Mouse (Mus musculus): Measurements from ENCODE around the gene Mxra8. TPM values are rescaled to one million over a fixed set of nuclear protein-coding genes. Genes with fewer than 3 reads are reported as not detected.

Gene Mxra8
- polyA plus RNA-seq, 1 experiment from 2014 or later: 39.9 TPM

DNA sequence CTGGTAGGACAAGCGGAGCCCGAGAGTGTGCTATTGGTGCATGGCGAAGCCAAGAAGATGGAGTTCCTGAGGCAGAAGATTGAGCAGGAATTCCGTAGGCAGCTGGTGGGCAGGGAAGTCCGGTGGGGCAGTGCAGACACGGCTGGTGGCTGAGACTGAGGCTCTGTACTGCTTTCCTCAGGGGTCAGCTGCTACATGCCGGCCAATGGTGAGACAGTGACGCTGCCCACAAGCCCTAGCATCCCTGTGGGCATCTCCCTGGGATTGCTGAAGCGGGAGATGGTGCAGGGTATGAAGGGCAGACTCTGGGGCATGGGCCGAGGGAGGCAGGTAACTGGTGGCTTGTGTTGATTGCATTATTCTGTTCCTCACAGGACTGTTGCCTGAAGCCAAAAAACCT, 48.2 kb downstream of the Mxra8 start:
- ATAC-seq: no peak
- 91% methylated on average over 10 of the region's 10 CpGs for WGBS
- peaks cover 48% of the 10 kb centered on the region for H3K36me3 ChIP-seq (ENCODE audit: control insufficient read depth, insufficient read depth)
- no peaks in the 10 kb centered on the region for H3K27me3 ChIP-seq (replicated peaks; ENCODE audit: control insufficient read depth, insufficient read depth, low read length)
- no peak overlapping the region for H3K4me2 ChIP-seq (replicated peaks; ENCODE audit: low read depth)
- no peak overlapping the region for H3K27ac ChIP-seq (ENCODE audit: low read depth, low read length)
- no peak overlapping the region for H3K9ac ChIP-seq (ENCODE audit: low read depth, low read length)
- H3K4me1 ChIP-seq (replicated peaks; ENCODE audit: control insufficient read depth, insufficient read depth, low read length): 0 out of 2 replicates have a peak, but pooled peaks cover 3% of the 10 kb centered on the region
- no peak for TF ChIP-seq CTCF (IDR thresholded peaks at IDR 0.05; ENCODE audit: low read depth)
- no peak overlapping the region for H3K4me3 ChIP-seq (ENCODE audit: low read depth, low read length)
- no peaks in the 10 kb centered on the region for H3K9me3 ChIP-seq (ENCODE audit: control insufficient read depth)

DNA sequence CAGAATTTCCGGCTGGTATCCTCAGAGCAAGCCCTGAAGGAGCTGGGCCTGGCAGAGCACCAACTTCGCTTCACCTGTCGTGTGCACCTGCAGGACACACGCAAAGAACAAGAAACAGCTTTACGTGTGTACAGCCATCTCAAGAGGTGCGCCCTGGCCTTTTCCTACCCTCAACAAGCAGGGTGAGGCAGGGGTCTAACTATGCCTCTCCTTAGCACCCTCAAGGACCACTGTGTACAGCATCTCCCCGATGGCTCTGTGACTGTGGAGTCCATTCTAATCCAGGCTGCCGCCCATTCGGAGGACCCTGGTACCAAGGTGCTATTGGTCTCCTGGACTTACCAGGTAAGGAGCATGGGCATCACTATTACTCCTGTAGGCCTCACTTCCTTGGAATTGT, 48.7 kb downstream of the Mxra8 start:
- H3K4me3 ChIP-seq (ENCODE audit: low read depth, low read length): no peak overlapping the region
- H3K9ac ChIP-seq (ENCODE audit: low read depth, low read length): no peak overlapping the region
- H3K27me3 ChIP-seq (replicated peaks; ENCODE audit: control insufficient read depth, insufficient read depth, low read length): no peaks in the 10 kb centered on the region
- no peak overlapping the region for H3K27ac ChIP-seq (ENCODE audit: low read depth, low read length)
- H3K4me1 ChIP-seq (replicated peaks; ENCODE audit: control insufficient read depth, insufficient read depth, low read length): 0 out of 2 replicates have a peak, but pooled peaks cover 3% of the 10 kb centered on the region
- TF ChIP-seq CTCF (IDR thresholded peaks at IDR 0.05; ENCODE audit: low read depth): no peak
- no peak for ATAC-seq
- H3K36me3 ChIP-seq (ENCODE audit: control insufficient read depth, insufficient read depth): peaks cover 48% of the 10 kb centered on the region
- WGBS: 95% methylated on average over 9 of the region's 9 CpGs
- no peaks in the 10 kb centered on the region for H3K9me3 ChIP-seq (ENCODE audit: control insufficient read depth)
- H3K4me2 ChIP-seq (replicated peaks; ENCODE audit: low read depth): no peak overlapping the region

DNA sequence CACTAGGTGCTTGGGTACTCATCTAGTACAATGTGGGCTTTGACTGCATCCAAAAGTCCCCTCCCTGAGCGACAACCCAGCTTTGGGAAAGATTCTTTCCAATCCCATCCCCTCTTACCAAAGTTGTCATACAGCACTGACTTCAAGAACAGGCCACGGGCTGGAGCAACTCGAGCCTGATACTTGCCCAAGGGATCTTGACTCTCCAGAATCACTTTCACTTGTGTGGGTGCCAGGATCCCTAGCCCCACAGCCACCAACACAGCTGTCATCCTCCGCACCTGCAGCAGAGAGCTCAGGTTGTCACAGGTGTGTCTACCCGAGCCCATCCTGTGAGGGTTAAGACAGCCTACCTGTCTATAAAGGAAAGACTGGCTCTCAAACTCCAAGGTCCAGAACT, 49.8 kb downstream of the Mxra8 start:
- H3K4me1 ChIP-seq (replicated peaks; ENCODE audit: control insufficient read depth, insufficient read depth, low read length): 0 out of 2 replicates have a peak, but pooled peaks cover 3% of the 10 kb centered on the region
- 83% methylated on average over 5 of the region's 5 CpGs for WGBS
- H3K4me2 ChIP-seq (replicated peaks; ENCODE audit: low read depth): no peak overlapping the region
- TF ChIP-seq CTCF (IDR thresholded peaks at IDR 0.05; ENCODE audit: low read depth): no peak
- H3K27ac ChIP-seq (ENCODE audit: low read depth, low read length): no peak overlapping the region
- H3K9ac ChIP-seq (ENCODE audit: low read depth, low read length): no peak overlapping the region
- no peak overlapping the region for H3K4me3 ChIP-seq (ENCODE audit: low read depth, low read length)
- H3K9me3 ChIP-seq (ENCODE audit: control insufficient read depth): no peaks in the 10 kb centered on the region
- peaks cover 48% of the 10 kb centered on the region for H3K36me3 ChIP-seq (ENCODE audit: control insufficient read depth, insufficient read depth)
- ATAC-seq: no peak
- H3K27me3 ChIP-seq (replicated peaks; ENCODE audit: control insufficient read depth, insufficient read depth, low read length): no peaks in the 10 kb centered on the region

DNA sequence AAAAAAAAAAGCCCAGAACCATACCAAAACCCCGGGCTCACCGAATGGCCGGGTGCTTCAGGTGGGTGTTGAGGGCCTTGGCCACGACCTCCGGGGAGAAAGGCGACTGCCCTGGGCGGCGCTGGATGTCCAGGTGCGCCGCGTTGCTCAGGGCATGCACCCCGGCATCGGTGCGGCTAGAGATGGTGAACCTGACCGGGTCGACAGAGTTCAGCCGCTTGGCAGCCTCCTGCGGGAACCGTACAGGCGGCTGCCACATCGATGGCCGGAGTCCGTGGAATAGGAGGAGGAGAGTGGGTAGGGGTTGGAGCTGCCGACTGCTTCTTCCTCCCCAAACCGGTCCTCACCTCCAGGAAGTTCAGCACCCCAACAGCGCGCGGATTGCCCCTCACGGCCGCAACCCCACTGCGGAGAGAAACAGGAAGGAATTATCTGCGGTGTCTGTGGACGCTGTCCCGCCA, 51.6 kb downstream of the Mxra8 start:
- Histone ChIP-seq H3K4me1 (replicated peaks; ENCODE audit: control insufficient read depth, insufficient read depth, low read length) (peaks cover 7% of the 10 kb centered on the region; the same call in 1 of the 2 replicates), H3K9ac (ENCODE audit: low read depth, low read length) (peak overlapping the region; percentile 76), H3K4me3 (ENCODE audit: low read depth, low read length) (peak overlapping the region; percentile 73), H3K4me2 (replicated peaks; ENCODE audit: low read depth) (peak overlapping the region; percentile 99), H3K9me3 (ENCODE audit: control insufficient read depth) (no peaks in the 10 kb centered on the region), H3K36me3 (ENCODE audit: control insufficient read depth, insufficient read depth) (peaks cover 38% of the 10 kb centered on the region), H3K27me3 (replicated peaks; ENCODE audit: control insufficient read depth, insufficient read depth, low read length) (no peaks in the 10 kb centered on the region), H3K27ac (ENCODE audit: low read depth, low read length) (no peak overlapping the region)
- ATAC-seq: no peak
- under 1% methylated on average over 34 of the region's 34 CpGs for WGBS
- TF ChIP-seq CTCF (IDR thresholded peaks at IDR 0.05; ENCODE audit: low read depth): no peak

DNA sequence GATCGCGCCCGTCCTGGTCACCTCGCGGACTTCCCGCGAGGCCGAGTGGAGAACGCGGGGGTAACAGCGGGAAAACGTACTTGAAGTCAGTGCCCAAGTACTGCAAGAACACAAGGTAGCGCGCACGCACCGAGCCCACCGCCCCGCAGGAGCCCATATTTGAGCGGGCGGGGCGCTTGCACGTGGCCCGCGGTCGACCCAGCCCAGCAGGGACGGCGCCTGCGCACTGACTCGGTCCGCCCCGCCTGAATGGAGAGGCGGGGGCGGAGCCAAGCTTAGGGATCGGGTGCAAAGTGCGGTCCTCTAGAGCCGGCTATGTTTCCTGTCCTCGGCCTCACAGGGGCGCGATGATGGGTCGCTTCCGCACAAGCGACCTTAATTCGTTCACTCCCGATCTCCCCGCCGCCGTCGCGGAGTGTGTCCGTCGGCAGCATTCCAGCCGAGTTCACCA, 52.1 kb downstream of the Mxra8 start, which contains the start of the genes Pusl1 and Acap3:
Gene Pusl1 (minus strand): TSS at position 231 of the 451 bp plus-strand sequence.
Gene Acap3 (plus strand): TSS at position 272 of the 451 bp plus-strand sequence.
- Histone ChIP-seq H3K27me3 (replicated peaks; ENCODE audit: control insufficient read depth, insufficient read depth, low read length) (no peaks in the 10 kb centered on the region), H3K9ac (ENCODE audit: low read depth, low read length) (peak within 1 kb of the TSS; percentile 76)

DNA sequence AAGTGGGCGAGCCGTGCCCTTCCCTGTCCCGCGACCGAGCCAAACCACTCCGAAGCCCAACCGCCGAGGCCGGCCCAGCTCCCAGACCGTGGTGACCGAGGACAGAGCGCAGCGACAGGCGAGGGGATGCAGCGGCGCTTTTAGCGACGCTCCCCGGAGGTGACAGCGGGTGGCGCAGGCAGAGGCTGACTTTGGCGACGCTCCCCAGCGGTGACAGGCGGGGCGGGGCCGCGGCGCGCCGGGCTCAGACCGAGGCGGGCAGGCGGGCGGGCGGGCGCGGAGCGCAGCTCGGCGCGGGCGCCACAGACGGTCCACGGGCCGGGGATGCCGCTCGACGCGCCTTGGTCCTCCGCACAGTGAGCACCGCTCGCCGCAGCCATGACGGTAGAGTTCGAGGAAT, 52.5 kb downstream of the Mxra8 start:
- H3K9ac ChIP-seq (ENCODE audit: low read depth, low read length): peak overlapping the region; percentile 76
- H3K9me3 ChIP-seq (ENCODE audit: control insufficient read depth): no peaks in the 10 kb centered on the region
- H3K4me3 ChIP-seq (ENCODE audit: low read depth, low read length): peak overlapping the region; percentile 73
- TF ChIP-seq CTCF (IDR thresholded peaks at IDR 0.05; ENCODE audit: low read depth): peak; percentile 61
- peaks cover 7% of the 10 kb centered on the region; the same call in 1 of the 2 replicates for H3K4me1 ChIP-seq (replicated peaks; ENCODE audit: control insufficient read depth, insufficient read depth, low read length)
- peak overlapping the region; percentile 97 for H3K27ac ChIP-seq (ENCODE audit: low read depth, low read length)
- peaks cover 37% of the 10 kb centered on the region for H3K36me3 ChIP-seq (ENCODE audit: control insufficient read depth, insufficient read depth)
- ATAC-seq: peak; percentile 91
- no peaks in the 10 kb centered on the region for H3K27me3 ChIP-seq (replicated peaks; ENCODE audit: control insufficient read depth, insufficient read depth, low read length)
- WGBS: under 1% methylated on average over 54 of the region's 56 CpGs
- peak overlapping the region; percentile 99 for H3K4me2 ChIP-seq (replicated peaks; ENCODE audit: low read depth)

More for the DNA sequence above, 52.1 kb downstream of the Mxra8 start, which contains the start of the genes Pusl1 and Acap3:
- peak; percentile 90 for ATAC-seq
- Histone ChIP-seq H3K4me3 (ENCODE audit: low read depth, low read length) (peak within 1 kb of the TSS; percentile 73), H3K4me1 (replicated peaks; ENCODE audit: control insufficient read depth, insufficient read depth, low read length) (peaks cover 7% of the 10 kb centered on the region; the same call in 1 of the 2 replicates), H3K36me3 (ENCODE audit: control insufficient read depth, insufficient read depth) (peaks cover 37% of the 10 kb centered on the region), H3K4me2 (replicated peaks; ENCODE audit: low read depth) (peak within 1 kb of the TSS; percentile 99), H3K27ac (ENCODE audit: low read depth, low read length) (peak within 1 kb of the TSS; percentile 97), H3K9me3 (ENCODE audit: control insufficient read depth) (no peaks in the 10 kb centered on the region)
- no peak for TF ChIP-seq CTCF (IDR thresholded peaks at IDR 0.05; ENCODE audit: low read depth)
- WGBS: 0% methylated on average over 52 of the region's 52 CpGs
